Mouse (Mus musculus) testis, adult 2 months (tissue): Measurements from ENCODE around the gene Zdhhc16.

ENCODE experiments used
- CTCF ChIP-seq: fragments of 200-500 bp; IDR thresholded peaks from 2 replicates; pipeline ENCODE4 v1.5.1; 2012; ENCODE audit warnings: low read depth, mild to moderate bottlenecking, inconsistent platforms, low read length, moderate library complexity; ENCODE audit not compliant: control insufficient read depth, insufficient read depth, insufficient replicate concordance
- POLR2A ChIP-seq: fragments of 200-500 bp; IDR thresholded peaks from 2 replicates; pipeline ENCODE4 v1.6.1; 2012; ENCODE audit warnings: low read depth, mild to moderate bottlenecking, inconsistent platforms, low read length, moderate library complexity; ENCODE audit not compliant: control insufficient read depth

- TF ChIP-seq POLR2A (no peak), CTCF (no peak)
These were observed 47.1 kb downstream of the Zdhhc16 start for GRCm38 (mm10) chr19:41980422-41980818.
